ENCODE assay signal across 30 mouse cellular contexts in genomic region chr2:163241867-163242266, GRCm38 (mm10). TPM values are rescaled to one million over a fixed set of nuclear protein-coding genes. Genes with fewer than 3 reads are reported as not detected.
DNase-seq lines count a peak whose midpoint lies in the region; ATAC-seq and TF ChIP-seq lines count a peak whose summit lies in the region.
"Had no signal": no experiment of that assay in that cellular context is flagged by ENCODE, and none has a peak within 500 bp of the region (broad histone marks: within the 10 kb centered on the region; RNA-seq: fewer than 3 reads in every experiment).

No protein-coding gene starts in this region.

- 0 out of 2 replicates have a peak, but pooled peaks cover 9% of the 10 kb centered on the region for H3K4me1 ChIP-seq in intestine, embryonic 15.5 days (replicated peaks)
- no peaks in the 10 kb centered on the region for H3K4me1 ChIP-seq in intestine, postnatal 0 days (replicated peaks; ENCODE audit: control insufficient read depth, insufficient read depth, low read length)
- peaks cover 34% of the 10 kb centered on the region for H3K4me1 ChIP-seq in embryonic facial prominence, embryonic 10.5 days
- H3K4me1 ChIP-seq: liver, embryonic 13.5 days had no signal

- 17% methylated on average over 5 of the region's 5 CpGs for WGBS in intestine, embryonic 15.5 days
- 17% methylated on average over 5 of the region's 5 CpGs for WGBS in intestine, postnatal 0 days
- WGBS in embryonic facial prominence, embryonic 10.5 days = 9% methylated on average over 5 of the region's 5 CpGs

- no peak overlapping the region for H3K27ac ChIP-seq in intestine, embryonic 15.5 days
- H3K27ac ChIP-seq in intestine, postnatal 0 days (ENCODE audit: low read depth, low read length) = no peak overlapping the region
- H3K27ac ChIP-seq in embryonic facial prominence, embryonic 10.5 days (replicated peaks) = no peak overlapping the region
- H3K27ac ChIP-seq: hindbrain, embryonic 15.5 days; left cerebral cortex, adult 2 months; limb, embryonic 15.5 days; liver, embryonic 13.5 days had no signal

- no peaks in the 10 kb centered on the region for H3K9me3 ChIP-seq in intestine, embryonic 15.5 days
- no peaks in the 10 kb centered on the region for H3K9me3 ChIP-seq in intestine, postnatal 0 days (ENCODE audit: control insufficient read depth)
- H3K9me3 ChIP-seq in embryonic facial prominence, embryonic 10.5 days = no peaks in the 10 kb centered on the region
- H3K9me3 ChIP-seq: hindbrain, embryonic 15.5 days; limb, embryonic 15.5 days; liver, embryonic 13.5 days had no signal

- peak; percentile 74 for DNase-seq in embryo, embryonic 10 days (ENCODE audit: low spot score)
- DNase-seq in embryonic facial prominence, embryonic 10.5 days (ENCODE audit: low spot score) = peak; percentile 35
- DNase-seq in cerebellum, postnatal 4 days (ENCODE audit: low spot score in 2 of 2) = no peak
- no peak for DNase-seq in thymus, postnatal 0 days (ENCODE audit: low spot score)
- no peak for DNase-seq in layer of hippocampus, adult 9-11 months
- DNase-seq: adrenal gland, postnatal 14 days; cerebellum, adult 11 months; cerebellum, adult 9-11 months; gastrocnemius, postnatal 25 days; heart, adult 18-20 months; heart, postnatal 36 days; kidney, postnatal 14 days; liver, embryonic 13.5 days; lung, adult 2 months; lung, postnatal 14 days; midbrain, embryonic 14.5 days; right cerebral cortex, adult 18-20 months; spleen, adult 18-20 months; thymus, postnatal 25 days had no signal

- H3K4me2 ChIP-seq in intestine, embryonic 15.5 days (replicated peaks) = no peak overlapping the region
- H3K4me2 ChIP-seq in intestine, postnatal 0 days (replicated peaks; ENCODE audit: low read depth) = no peak overlapping the region
- H3K4me2 ChIP-seq: heart, embryonic 11.5 days; hindbrain, embryonic 15.5 days; limb, embryonic 15.5 days; liver, embryonic 13.5 days had no signal

- peak; percentile 55 for ATAC-seq in intestine, embryonic 15.5 days
- no peak for ATAC-seq in intestine, postnatal 0 days
- peak; percentile 43 for ATAC-seq in megakaryocyte, adult 5-6 weeks (ENCODE audit: poor library complexity, severe bottlenecking)
- ATAC-seq: CD4-positive, CD25-positive, alpha-beta regulatory T cell, adult 4 months had no signal

- TF ChIP-seq CTCF in intestine, postnatal 0 days (IDR thresholded peaks at IDR 0.05; ENCODE audit: low read depth) = no peak

- H3K4me3 ChIP-seq in intestine, embryonic 15.5 days (replicated peaks) = no peak overlapping the region
- H3K4me3 ChIP-seq in intestine, postnatal 0 days (ENCODE audit: low read depth, low read length) = no peak overlapping the region
- no peak overlapping the region for H3K4me3 ChIP-seq in embryonic facial prominence, embryonic 10.5 days
- H3K4me3 ChIP-seq: erythroblast, embryonic 14.5 days; hindbrain, embryonic 15.5 days; left cerebral cortex, adult 2 months; limb, embryonic 15.5 days; liver, embryonic 13.5 days had no signal

- H3K36me3 ChIP-seq in intestine, embryonic 15.5 days = no peaks in the 10 kb centered on the region
- H3K36me3 ChIP-seq in intestine, postnatal 0 days (ENCODE audit: control insufficient read depth, insufficient read depth) = no peaks in the 10 kb centered on the region
- H3K36me3 ChIP-seq in embryonic facial prominence, embryonic 10.5 days (replicated peaks) = no peaks in the 10 kb centered on the region
- H3K36me3 ChIP-seq: hindbrain, embryonic 15.5 days; limb, embryonic 15.5 days; liver, embryonic 13.5 days had no signal

- no peaks in the 10 kb centered on the region for H3K27me3 ChIP-seq in intestine, embryonic 15.5 days (replicated peaks)
- H3K27me3 ChIP-seq in intestine, postnatal 0 days (replicated peaks; ENCODE audit: control insufficient read depth, insufficient read depth, low read length) = no peaks in the 10 kb centered on the region
- H3K27me3 ChIP-seq in embryonic facial prominence, embryonic 10.5 days (replicated peaks; ENCODE audit: low read depth, poor library complexity, severe bottlenecking) = no peaks in the 10 kb centered on the region
- H3K27me3 ChIP-seq: limb, embryonic 15.5 days had no signal

- H3K9ac ChIP-seq in intestine, embryonic 15.5 days = no peak overlapping the region
- H3K9ac ChIP-seq in intestine, postnatal 0 days (ENCODE audit: low read depth, low read length) = no peak overlapping the region
- H3K9ac ChIP-seq: hindbrain, embryonic 15.5 days; limb, embryonic 15.5 days; liver, embryonic 13.5 days had no signal

RNA-seq across cellular contexts. Expression of gene Tox2, which starts 38.9 kb away (rescaled TPM):
- polyA plus RNA-seq in intestine, embryonic 15.5 days (2015; fragmentation: Nextera tagmentation; extraction: Ambion mirVana) = 5.0 and 6.1 TPM in 2 replicates
- polyA plus RNA-seq in intestine, postnatal 0 days (2015; fragmentation: Nextera tagmentation; extraction: Ambion mirVana) = 2.0 and 3.3 TPM in 2 replicates
- 16.3 and 17.8 TPM in 2 replicates for polyA plus RNA-seq in embryonic facial prominence, embryonic 10.5 days (2016; fragmentation: Nextera tagmentation; extraction: Ambion mirVana)
- not detected in 2 replicates for total RNA-seq in megakaryocyte, adult 5-6 weeks (2015)
- total RNA-seq in megakaryocyte, adult 5-6 weeks (2017) = not detected in 2 replicates
- 2.7 and 3.5 TPM in 2 replicates for polyA plus RNA-seq in thymus, postnatal 0 days (2015; fragmentation: Nextera tagmentation; extraction: Ambion mirVana)
- total RNA-seq: common myeloid progenitor, adult 5-6 weeks; neutrophil, adult 5-6 weeks had no signal

Comparison
In these comparisons a context has a peak if more than half of its experiments do, and no peak if none do; other contexts are left out.
1. DNase-seq: peak in embryo, embryonic 10 days (single experiment) and embryonic facial prominence, embryonic 10.5 days (single experiment); none in cerebellum, postnatal 4 days (0 of 2), thymus, postnatal 0 days (single experiment) and layer of hippocampus, adult 9-11 months (single experiment).